Mouse (Mus musculus): ENCODE measurements at regions not wholly inside any gene's neighbourhood (a gene's known extent, or its start where the extent isn't known, plus 50 kb on each side); places are given as distances from the start of the nearest gene placed in this dataset.
A peak's percentile ranks its signal among the peaks of the same experiment; 100 is the strongest.

- ATAC-seq: no peak
Measured at GRCm38 (mm10) chr13:112081935-112082334, 206.3 kb upstream of the Ankrd55 start.

GRCm38 (mm10) chr13:112084484-112085278 lies 203.6 kb upstream of the Ankrd55 start:
- no peak for ATAC-seq

GRCm38 (mm10) chr13:112088312-112088771 lies 199.9 kb upstream of the Ankrd55 start:
- no peak for ATAC-seq

- no peak for ATAC-seq
Measured at GRCm38 (mm10) chr13:112090737-112091136, 197.5 kb upstream of the Ankrd55 start.

GRCm38 (mm10) chr13:112095595-112096139 lies 192.6 kb upstream of the Ankrd55 start:
- ATAC-seq: no peak

GRCm38 (mm10) chr13:112099953-112100591 lies 188.2 kb upstream of the Ankrd55 start:
- no peak for ATAC-seq

- peak; percentile 32 for ATAC-seq
Measured at GRCm38 (mm10) chr13:112100592-112101420, 187.4 kb upstream of the Ankrd55 start.

GRCm38 (mm10) chr13:112101421-112101756 lies 186.9 kb upstream of the Ankrd55 start:
- ATAC-seq: no peak

- no peak for ATAC-seq
Measured at GRCm38 (mm10) chr13:112105953-112106352, 182.3 kb upstream of the Ankrd55 start.

- ATAC-seq: no peak
Measured at GRCm38 (mm10) chr13:112114741-112115201, 173.5 kb upstream of the Ankrd55 start.

GRCm38 (mm10) chr13:112116101-112116726 lies 172.0 kb upstream of the Ankrd55 start:
- ATAC-seq: no peak

- no peak for ATAC-seq
Measured at GRCm38 (mm10) chr13:112118564-112118963, 169.7 kb upstream of the Ankrd55 start.

- ATAC-seq: no peak
Measured at GRCm38 (mm10) chr13:112119611-112120041, 168.6 kb upstream of the Ankrd55 start.

- no peak for ATAC-seq
Measured at GRCm38 (mm10) chr13:112120346-112120745, 167.9 kb upstream of the Ankrd55 start.

GRCm38 (mm10) chr13:112121110-112121509 lies 167.1 kb upstream of the Ankrd55 start:
- no peak for ATAC-seq

- no peak for ATAC-seq
Measured at GRCm38 (mm10) chr13:112122842-112123373, 165.3 kb upstream of the Ankrd55 start.

- no peak for ATAC-seq
Measured at GRCm38 (mm10) chr13:112125769-112126469, 162.3 kb upstream of the Ankrd55 start.

GRCm38 (mm10) chr13:112130220-112130619 lies 158.0 kb upstream of the Ankrd55 start:
- no peak for ATAC-seq

GRCm38 (mm10) chr13:112130774-112131173 lies 157.5 kb upstream of the Ankrd55 start:
- no peak for ATAC-seq

- no peak for ATAC-seq
Measured at GRCm38 (mm10) chr13:112131191-112131590, 157.1 kb upstream of the Ankrd55 start.

- peak; percentile 37 for ATAC-seq
Measured at GRCm38 (mm10) chr13:112133736-112134135, 154.5 kb upstream of the Ankrd55 start.

Data from CD4-positive, CD25-positive, alpha-beta regulatory T cell, adult 4 months (primary cell).